Mouse (Mus musculus) C2C12 (cell line): ENCODE results near the gene Arid2. TPM values are rescaled to one million over a fixed set of nuclear protein-coding genes. Genes with fewer than 3 reads are reported as not detected.
"Not testable (repeated sequence)": the region's sequence is repeated elsewhere in the genome, so short reads cannot be mapped to it uniquely, and the experiment has no call there.

Experiments
- H3K27me3 ChIP-seq: one replicate; pipeline ENCODE4 v1.6.1; 2011; ENCODE audit not compliant: control insufficient read depth, insufficient read depth, insufficient read length
- H3K36me3 ChIP-seq: one replicate; pipeline ENCODE4 v1.6.1; 2011; ENCODE audit not compliant: control insufficient read depth, insufficient read depth
- H3K4me3 ChIP-seq: one replicate; pipeline ENCODE4 v1.5.1; 2011; ENCODE audit warnings: mild to moderate bottlenecking, control low read depth; ENCODE audit not compliant: poor library complexity, insufficient read depth, severe bottlenecking
- H3K79me2 ChIP-seq: one replicate; pipeline ENCODE4 v1.6.1; 2011; ENCODE audit not compliant: control insufficient read depth, insufficient read depth
- H3K79me3 ChIP-seq: one replicate; pipeline ENCODE4 v1.6.1; 2011; ENCODE audit warnings: low read depth, control low read depth
- H3ac ChIP-seq: one replicate; pipeline ENCODE3; 2011; ENCODE audit warnings: low read depth; ENCODE audit not compliant: control insufficient read depth, insufficient read length
- CEBPB ChIP-seq: IDR thresholded peaks from one replicate; pipeline ENCODE4 v1.6.1; 2011; ENCODE audit warnings: low read depth, mild to moderate bottlenecking, control low read depth, moderate library complexity
- CTCF ChIP-seq: IDR thresholded peaks from one replicate; pipeline ENCODE4 v1.5.1; 2011; ENCODE audit not compliant: control insufficient read depth, insufficient read depth, insufficient read length
- FOSL1 ChIP-seq: IDR thresholded peaks from one replicate; pipeline ENCODE4 v1.8.0; 2011; ENCODE audit warnings: mild to moderate bottlenecking, low read length; ENCODE audit not compliant: poor library complexity, insufficient read depth, severe bottlenecking
- MAX ChIP-seq: IDR thresholded peaks from one replicate; pipeline ENCODE4 v1.6.1; 2011; ENCODE audit warnings: mild to moderate bottlenecking, control low read depth
- MYOD1 ChIP-seq: IDR thresholded peaks from one replicate; pipeline ENCODE4 v1.6.1; 2011; ENCODE audit warnings: low read depth; ENCODE audit not compliant: control insufficient read depth, insufficient read length
- MYOG ChIP-seq: IDR thresholded peaks from one replicate; pipeline ENCODE4 v1.6.1; 2011; ENCODE audit not compliant: control insufficient read depth, insufficient read length; ENCODE audit errors: extremely low read depth
- USF1 ChIP-seq: IDR thresholded peaks from one replicate; pipeline ENCODE4 v1.6.1; 2011; ENCODE audit warnings: low read depth, mild to moderate bottlenecking, control low read depth, moderate library complexity
- polyA plus RNA-seq: library from polyadenylated mRNA; unstranded; fragments of >200 nt; fragmentation: generic; extraction: Trizol; gene quantifications from one replicate; pipeline ENCODE4 v1.2.1, GENCODE M21; 2012; ENCODE audit warnings: missing spikeins

Gene Arid2
- polyA plus RNA-seq, 1 experiment, result 10.6 TPM

- H3K4me3 ChIP-seq, result no peak overlapping the region
- H3K79me2 ChIP-seq, result peaks cover 84% of the 10 kb centered on the region
- TF ChIP-seq MYOG (no peak), MAX (no peak), CTCF (no peak), FOSL1 (no peak), MYOD1 (no peak), USF1 (no peak), CEBPB (no peak)
- H3K27me3 ChIP-seq, result no peaks in the 10 kb centered on the region
- peaks cover 31% of the 10 kb centered on the region for H3K36me3 ChIP-seq
- no peak overlapping the region for H3ac ChIP-seq
- peaks cover 20% of the 10 kb centered on the region for H3K79me3 ChIP-seq
Observed at GRCm38 (mm10) chr15:96325726-96326328, 38.5 kb downstream of the Arid2 start.

- Histone ChIP-seq H3K36me3 (peaks cover 29% of the 10 kb centered on the region), H3K79me2 (peaks cover 86% of the 10 kb centered on the region), H3K79me3 (peaks cover 22% of the 10 kb centered on the region)
- H3ac ChIP-seq, H3K4me3 ChIP-seq, H3K27me3 ChIP-seq: not testable (repeated sequence)
Observed at GRCm38 (mm10) chr15:96328722-96329121, 41.4 kb downstream of the Arid2 start.

GRCm38 (mm10) chr15:96330536-96330935, 43.2 kb downstream of the Arid2 start:
- H3K27me3 ChIP-seq, result no peaks in the 10 kb centered on the region
- peaks cover 13% of the 10 kb centered on the region for H3K36me3 ChIP-seq
- peaks cover 35% of the 10 kb centered on the region for H3K79me3 ChIP-seq
- H3ac ChIP-seq, result no peak overlapping the region
- TF ChIP-seq CEBPB, result no peak
- H3K79me2 ChIP-seq, result peaks cover 85% of the 10 kb centered on the region
- H3K4me3 ChIP-seq, result no peak overlapping the region

GRCm38 (mm10) chr15:96332468-96333213, 45.3 kb downstream of the Arid2 start:
- TF ChIP-seq MAX, result no peak
- no peak for TF ChIP-seq MYOG
- TF ChIP-seq MYOD1, result no peak
- TF ChIP-seq USF1, result no peak
- no peak for TF ChIP-seq FOSL1
- peaks cover 92% of the 10 kb centered on the region for H3K79me2 ChIP-seq
- no peak overlapping the region for H3ac ChIP-seq
- peaks cover 11% of the 10 kb centered on the region for H3K36me3 ChIP-seq
- H3K4me3 ChIP-seq, result no peak overlapping the region
- no peaks in the 10 kb centered on the region for H3K27me3 ChIP-seq
- H3K79me3 ChIP-seq, result peaks cover 54% of the 10 kb centered on the region

- peaks cover 59% of the 10 kb centered on the region for H3K79me3 ChIP-seq
- TF ChIP-seq MYOG, result no peak
- no peak for TF ChIP-seq CEBPB
- no peak for TF ChIP-seq USF1
- TF ChIP-seq MYOD1, result no peak
- no peak for TF ChIP-seq CTCF
- no peak for TF ChIP-seq FOSL1
- TF ChIP-seq MAX, result no peak
- no peak overlapping the region for H3ac ChIP-seq
- peaks cover 11% of the 10 kb centered on the region for H3K36me3 ChIP-seq
- H3K79me2 ChIP-seq, result peaks cover 98% of the 10 kb centered on the region
- H3K27me3 ChIP-seq, result no peaks in the 10 kb centered on the region
- no peak overlapping the region for H3K4me3 ChIP-seq
Observed at GRCm38 (mm10) chr15:96333350-96333749, 46.0 kb downstream of the Arid2 start.

GRCm38 (mm10) chr15:96340924-96341323, 53.6 kb downstream of the Arid2 start:
- Histone ChIP-seq H3K79me3 (peaks cover 76% of the 10 kb centered on the region), H3K4me3 (no peak overlapping the region), H3ac (no peak overlapping the region), H3K27me3 (no peaks in the 10 kb centered on the region), H3K79me2 (peaks cover 100% of the 10 kb centered on the region), H3K36me3 (no peaks in the 10 kb centered on the region)
- TF ChIP-seq FOSL1 (no peak), USF1 (no peak)
